Mouse (Mus musculus) brain, adult 10 weeks (tissue): ENCODE data around the gene Cplx2. TPM values are rescaled to one million over a fixed set of nuclear protein-coding genes. Genes with fewer than 3 reads are reported as not detected.

Source experiments
- polyA plus RNA-seq: library from polyadenylated mRNA; stranded (reverse); fragments of 350-450 nt; fragmentation: Illumina TruSeq; extraction: RNeasy Lipid Tissue Mini Kit (QIAGEN cat#74804); gene quantifications from one replicate; pipeline ENCODE4 v1.2.3, GENCODE M21; 2015; ENCODE audit warnings: low read depth, low replicate concordance

The Cplx2 gene
- polyA plus RNA-seq: 507 TPM

GRCm38 (mm10) chr13:54371049-54371386 lies at the start of gene Cplx2:
TSS of gene Cplx2 (plus strand) at chr13:54371349.

Other genes starting within 250 kb of the Cplx2 start
- 7.7 TPM for gene Hrh2, start 179.2 kb upstream of the Cplx2 start, polyA plus RNA-seq
- gene Thoc3, start 97.5 kb downstream of the Cplx2 start, polyA plus RNA-seq: 29.4 TPM
- gene Simc1, start 132.4 kb downstream of the Cplx2 start, polyA plus RNA-seq: 12.9 TPM
- 145 TPM for gene 4833439L19Rik, start 194.1 kb downstream of the Cplx2 start, polyA plus RNA-seq
- 24.1 TPM for gene Arl10, start 203.7 kb downstream of the Cplx2 start, polyA plus RNA-seq
- gene Nop16, start 218.7 kb downstream of the Cplx2 start, polyA plus RNA-seq: 30.5 TPM
- gene Higd2a, start 218.9 kb downstream of the Cplx2 start, polyA plus RNA-seq: 237 TPM
- 254 TPM for gene Cltb, start 240.0 kb downstream of the Cplx2 start, polyA plus RNA-seq